Mouse (Mus musculus) left cerebral cortex, postnatal 14 days (tissue): ENCODE measurements around the gene Mepe. TPM values are rescaled to one million over a fixed set of nuclear protein-coding genes. Genes with fewer than 3 reads are reported as not detected.

ENCODE experiments used
- DNase-seq, 2 experiments: peaks; one replicate each; pipeline ENCODE4 v3.0.0; 2021 to 2022; ENCODE audit warnings: low spot score in 2 of 2, mixed read lengths in 1 of 2
- intact Hi-C: fragments of 180-260 bp; cut with DNase I; formaldehyde crosslinking; loops from one replicate; pipeline ENCODE4 v1.15.1; 2025
- total RNA-seq, 2 experiments: library from RNA; stranded (reverse); gene quantifications; 2 replicates each; pipeline ENCODE4 v1.2.3; 2021

Mepe gene
- total RNA-seq, 2 experiments from 2014 or later: not detected

DNA sequence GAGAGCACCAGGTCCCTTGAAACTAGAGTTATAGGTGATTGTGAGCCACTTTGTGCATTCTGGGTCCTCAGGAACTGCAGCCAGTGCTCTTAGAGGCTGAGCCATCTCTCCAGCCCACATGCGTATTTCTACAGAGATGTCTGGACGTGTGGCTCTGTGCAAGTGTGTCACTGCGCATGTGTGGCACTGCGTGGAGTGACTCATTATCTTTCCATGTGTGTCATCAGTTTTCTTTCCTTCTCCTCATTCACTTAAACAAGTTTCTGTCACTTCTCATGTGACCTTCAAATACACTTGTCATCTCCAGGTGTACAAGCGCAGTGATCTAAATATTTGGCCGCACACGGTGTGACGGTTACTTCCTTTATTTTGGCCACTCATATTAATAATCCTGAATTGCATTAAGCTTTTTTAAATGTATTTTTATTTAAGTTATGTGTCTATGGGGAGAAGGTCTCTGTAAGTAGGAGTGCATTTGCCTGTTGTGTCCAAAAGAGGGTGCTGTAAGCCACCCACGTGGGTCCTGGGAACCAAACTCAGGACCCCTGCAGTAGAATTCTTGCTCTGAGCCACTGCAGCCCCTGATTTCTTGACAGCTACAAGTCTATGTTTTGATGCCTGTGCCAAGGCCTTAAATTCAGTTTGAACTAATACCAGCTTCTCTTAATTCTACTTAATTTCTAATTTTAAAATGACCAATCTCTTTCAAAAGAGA lies 19.6 kb downstream of the Mepe start:
- no peak for DNase-seq
- intact Hi-C loops: loop anchor here (5.0 kb wide), 4 partner anchors 88 to 347 kb away; no protein-coding TSS in a partner anchor

- intact Hi-C loops: no loop called here
Measured at GRCm38 (mm10) chr5:104345241-104345630, 20.1 kb downstream of the Mepe start.

GRCm38 (mm10) chr5:104351041-104351440 lies 25.9 kb downstream of the Mepe start:
- intact Hi-C loops: no loop called here
- peak in 1 of 2 experiments; percentile 74 for DNase-seq

More at GRCm38 (mm10) chr5:104345241-104345630, 20.1 kb downstream of the Mepe start:
- no peak for DNase-seq

DNA sequence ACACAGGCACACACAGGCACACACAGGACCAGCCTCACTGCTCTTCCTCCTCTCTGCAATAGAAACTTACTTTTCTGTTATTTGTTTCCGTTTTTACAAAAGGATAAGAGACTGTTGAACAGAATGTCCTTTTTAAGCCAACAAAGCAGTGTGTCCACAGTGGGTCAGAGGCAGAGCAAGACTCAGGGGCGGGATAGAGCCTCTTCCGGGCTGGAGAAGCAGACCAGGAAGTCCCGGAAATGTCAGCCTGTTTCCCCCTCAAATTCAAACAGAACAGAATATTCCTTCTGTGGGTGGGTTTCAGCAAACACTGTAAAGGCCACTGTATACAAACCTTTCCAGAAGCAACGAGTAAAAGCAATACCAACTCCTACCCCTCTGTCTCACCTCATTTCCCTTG lies 26.7 kb downstream of the Mepe start:
- DNase-seq: no peak
- intact Hi-C loops: no loop called here

DNA sequence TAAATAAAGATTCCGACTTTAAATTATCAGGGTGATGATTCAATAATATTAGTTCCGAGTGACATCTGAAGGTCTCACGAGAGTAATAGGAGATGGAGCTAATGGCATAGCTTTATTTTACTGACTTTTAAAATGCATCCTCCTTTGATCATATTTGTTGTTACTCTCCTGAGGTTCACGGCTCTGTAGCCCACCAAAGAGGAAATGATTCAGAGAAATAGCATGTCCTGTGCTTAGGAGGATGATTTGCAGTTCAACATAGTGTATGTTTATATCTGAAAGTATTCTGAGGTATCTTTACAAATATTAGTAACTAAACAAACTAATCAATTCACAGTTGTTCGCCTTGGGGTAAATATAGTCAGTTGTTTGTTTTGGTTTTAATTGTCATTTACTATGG lies 32.4 kb downstream of the Mepe start:
- DNase-seq: no peak
- intact Hi-C loops: loop anchor here (5.0 kb wide), 1 partner anchor 75 kb away; no protein-coding TSS in a partner anchor

GRCm38 (mm10) chr5:104358592-104358991 lies 33.5 kb downstream of the Mepe start:
- peak; percentile 19 to 47 for DNase-seq

DNA sequence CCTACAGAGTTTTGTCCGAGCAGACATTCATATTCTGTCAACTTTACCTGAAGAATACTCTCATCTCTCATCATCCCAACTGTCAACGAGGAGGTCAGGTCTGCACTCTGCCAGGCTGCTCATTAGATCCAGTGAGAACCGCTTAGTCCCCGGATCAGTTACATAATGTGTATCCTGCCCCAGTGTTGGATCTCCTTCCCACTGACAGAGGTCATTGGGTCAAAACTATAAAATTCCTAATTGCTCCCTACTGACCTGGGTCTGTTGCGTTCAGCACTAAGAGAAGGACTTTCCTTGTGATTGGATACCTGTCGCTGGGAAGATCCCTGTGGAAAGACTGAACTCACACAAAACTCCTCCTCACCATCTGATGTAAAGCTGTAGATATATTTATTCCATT lies 34.1 kb downstream of the Mepe start:
- DNase-seq: no peak
- intact Hi-C loops: loop anchor here (5.0 kb wide), 1 partner anchor 73 kb away; no protein-coding TSS in a partner anchor

More at GRCm38 (mm10) chr5:104358592-104358991, 33.5 kb downstream of the Mepe start:
- intact Hi-C loops: loop anchor here (5.0 kb wide), 1 partner anchor 74 kb away; no protein-coding TSS in a partner anchor

- DNase-seq: no peak
- intact Hi-C loops: no loop called here
Measured at GRCm38 (mm10) chr5:104370580-104370979, 45.5 kb downstream of the Mepe start.

DNA sequence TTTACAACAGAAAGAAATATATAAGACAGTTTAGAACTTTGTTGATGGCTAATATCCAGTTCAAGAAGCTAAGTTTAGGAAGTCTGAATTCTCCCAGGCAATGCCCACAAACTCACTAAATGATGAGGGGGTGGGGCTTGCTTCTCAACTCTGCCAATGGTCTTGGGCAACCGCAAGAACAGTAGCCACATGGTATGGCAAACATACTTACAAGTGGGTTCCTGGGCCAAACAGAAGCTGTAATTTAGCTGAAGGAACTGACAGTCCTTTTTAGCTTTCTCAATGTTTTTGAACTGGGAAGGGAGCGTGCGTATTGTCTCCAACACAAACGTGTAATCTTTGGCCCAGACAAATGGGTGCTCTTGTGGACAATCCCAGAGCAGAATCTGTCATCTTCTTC lies 46.2 kb downstream of the Mepe start:
- no peak for DNase-seq
- intact Hi-C loops: no loop called here

- DNase-seq: no peak
- intact Hi-C loops: no loop called here
Measured at GRCm38 (mm10) chr5:104373648-104374307, 48.6 kb downstream of the Mepe start.

GRCm38 (mm10) chr5:104374308-104374660 lies 49.2 kb downstream of the Mepe start:
- DNase-seq: no peak
- intact Hi-C loops: no loop called here

GRCm38 (mm10) chr5:104375132-104375531 lies 50.0 kb downstream of the Mepe start:
- no peak for DNase-seq
- intact Hi-C loops: no loop called here

DNA sequence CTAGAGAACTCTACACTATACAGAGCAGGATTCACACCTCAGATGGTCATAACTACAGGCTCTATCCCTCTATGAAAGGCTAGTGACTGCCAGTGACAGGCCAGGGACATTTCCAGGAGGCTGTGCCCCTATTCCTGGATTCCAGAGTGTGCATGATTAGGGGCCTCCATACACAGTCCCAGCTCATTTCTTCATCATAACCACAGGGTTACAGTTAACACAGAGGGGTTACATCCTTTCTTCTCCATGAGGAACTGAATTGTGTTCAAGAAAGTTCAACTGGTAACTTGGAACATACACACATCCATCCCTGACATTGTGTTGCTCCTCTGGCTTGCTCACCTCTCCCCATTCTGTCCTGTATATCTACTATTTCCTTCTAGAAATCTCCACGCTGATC lies 51.8 kb downstream of the Mepe start:
- intact Hi-C loops: no loop called here
- no peak for DNase-seq

DNA sequence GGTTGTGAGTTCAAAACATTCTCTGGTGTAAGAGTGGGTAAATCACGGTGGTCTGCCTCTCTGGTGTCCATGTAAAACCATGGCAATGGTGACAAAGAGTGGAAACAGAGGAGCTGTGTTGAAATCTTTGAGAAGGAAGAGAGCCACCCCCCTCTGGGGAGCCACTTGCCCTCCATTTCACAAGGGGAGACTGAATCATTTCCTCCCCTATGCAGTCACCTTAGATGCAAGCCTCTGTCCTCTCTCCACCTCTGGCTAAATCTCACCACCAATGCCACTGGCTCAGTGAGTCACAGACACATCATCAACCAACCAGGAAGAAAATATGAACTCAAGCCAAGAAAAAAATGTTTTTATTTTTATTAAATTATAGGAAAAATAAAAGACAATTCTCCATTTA lies 55.4 kb downstream of the Mepe start:
- intact Hi-C loops: no loop called here
- no peak for DNase-seq

- DNase-seq: no peak
- intact Hi-C loops: no loop called here
Measured at GRCm38 (mm10) chr5:104381671-104382070, 56.5 kb downstream of the Mepe start.

GRCm38 (mm10) chr5:104384540-104384939 lies 59.4 kb downstream of the Mepe start:
- intact Hi-C loops: no loop called here
- no peak for DNase-seq

DNA sequence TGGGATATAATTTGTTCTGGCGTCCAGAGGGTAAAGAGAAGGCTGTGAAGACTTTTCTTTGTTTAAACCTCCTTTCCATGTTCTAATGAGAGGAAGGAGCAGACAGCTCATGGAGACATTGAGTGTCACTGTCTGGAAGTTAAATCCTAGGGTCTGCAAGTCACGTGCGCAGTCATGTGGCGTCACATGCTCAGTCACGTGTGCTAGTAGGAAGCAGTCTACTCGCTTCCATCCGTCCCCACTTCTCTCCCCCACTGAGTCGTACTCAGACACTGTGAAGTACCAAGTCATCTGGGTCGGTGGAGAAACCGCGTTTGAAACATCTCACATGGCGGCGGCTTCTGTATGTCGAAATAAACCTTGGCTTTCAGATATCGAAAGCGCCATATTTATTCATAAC lies 60.4 kb downstream of the Mepe start:
- intact Hi-C loops: no loop called here
- no peak for DNase-seq

GRCm38 (mm10) chr5:104386908-104387307 lies 61.8 kb downstream of the Mepe start:
- intact Hi-C loops: no loop called here
- no peak for DNase-seq
